Mouse (Mus musculus) heart, adult 2 months (tissue): Measurements from ENCODE around the gene Kalrn.

Experiments
- CTCF ChIP-seq: fragments of 200-600 bp; IDR thresholded peaks from 2 replicates; pipeline ENCODE4 v1.8.1; 2022; ENCODE audit warnings: antibody characterized with exemption, mild to moderate bottlenecking, moderate library complexity
- EP300 ChIP-seq: fragments of 200-500 bp; IDR thresholded peaks from 2 replicates; pipeline ENCODE4 v1.6.1; 2011; ENCODE audit warnings: low read depth, low read length, control low read depth; ENCODE audit not compliant: insufficient read depth
- POLR2A ChIP-seq: fragments of 200-500 bp; IDR thresholded peaks from 2 replicates; pipeline ENCODE4 v1.6.1; 2011; ENCODE audit warnings: mild to moderate bottlenecking, low read depth, low read length, control low read depth; ENCODE audit not compliant: insufficient read depth

DNA sequence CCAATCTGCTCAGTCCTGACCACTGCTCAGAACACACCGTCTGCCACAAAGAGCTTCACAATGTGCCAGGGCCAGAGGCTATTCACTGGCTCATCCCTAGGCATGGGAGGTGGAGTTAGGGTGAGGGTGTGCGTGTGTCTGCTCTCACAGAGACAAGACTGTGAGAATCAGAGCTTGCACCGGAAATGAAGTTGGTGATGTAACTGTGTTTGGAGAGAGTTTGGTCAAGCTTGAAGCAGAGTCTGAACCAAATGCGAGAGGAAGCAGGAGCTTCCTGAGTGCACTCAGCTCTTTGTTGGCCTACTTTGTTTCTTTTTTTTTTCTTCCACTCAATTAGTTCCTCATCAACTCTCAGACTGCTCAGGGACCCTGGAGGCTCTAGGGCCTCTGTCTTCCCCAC, 325.1 kb downstream of the Kalrn start:
- TF ChIP-seq CTCF: no peak
- TF ChIP-seq EP300: no peak
- no peak for TF ChIP-seq POLR2A
